Mouse (Mus musculus): ENCODE measurements around the gene Shroom2. TPM values are rescaled to one million over a fixed set of nuclear protein-coding genes. Genes with fewer than 3 reads are reported as not detected.

Shroom2 gene
- polyA plus RNA-seq, 1 experiment from 2014 or later, result 5.5 TPM

DNA sequence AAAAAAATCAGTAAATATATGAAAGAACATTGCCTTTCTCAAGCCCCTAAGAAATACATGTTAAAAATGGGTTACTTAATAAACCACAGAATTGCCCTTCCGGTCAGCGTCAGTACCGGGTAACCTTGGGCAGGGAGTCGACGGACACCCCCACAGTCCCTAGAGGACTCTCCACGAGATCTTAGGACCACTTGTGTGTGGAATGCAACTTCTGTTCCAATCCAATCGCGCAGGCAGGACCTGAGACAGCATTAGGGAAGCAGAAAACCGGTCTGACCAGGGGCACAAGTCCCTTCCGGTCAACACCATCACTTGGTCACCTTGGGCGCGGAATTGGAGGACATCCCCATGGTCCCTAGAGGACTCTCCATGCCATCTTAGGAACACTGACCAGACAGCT, 133.9 kb downstream of the Shroom2 start:
- no peak for ATAC-seq (replicated peaks; ENCODE audit: low FRiP score)
- Histone ChIP-seq H3K4me2 (no peak overlapping the region), H3K9me3 (replicated peaks) (no peaks in the 10 kb centered on the region), H3K27ac (no peak overlapping the region), H3K27me3 (0 out of 2 replicates have a peak, but pooled peaks cover 15% of the 10 kb centered on the region), H3K36me3 (no peaks in the 10 kb centered on the region), H3K9ac (no peak overlapping the region), H3K4me3 (replicated peaks) (no peak overlapping the region), H3K4me1 (no peaks in the 10 kb centered on the region)
- 94% methylated on average over 12 of the region's 12 CpGs for WGBS

DNA sequence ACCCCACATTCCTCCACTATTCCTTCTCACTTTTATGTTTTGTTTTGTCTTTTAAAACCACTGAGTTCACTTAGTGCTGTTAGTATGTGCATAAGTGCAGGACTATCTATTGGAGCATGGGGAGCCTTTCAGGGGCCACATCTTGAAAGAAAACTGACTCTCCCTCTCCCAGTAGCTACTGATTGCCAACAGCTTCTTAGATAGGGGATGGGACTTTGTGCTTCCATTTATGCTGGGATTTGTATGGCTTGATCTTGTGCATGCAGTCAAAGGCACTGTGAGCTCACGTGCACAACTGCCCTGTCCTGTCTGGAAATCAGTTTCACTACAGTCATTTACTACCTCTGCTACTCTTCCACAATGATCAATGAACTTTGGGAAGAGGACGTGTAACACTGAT, 147.9 kb downstream of the Shroom2 start:
- no peak overlapping the region for H3K9ac ChIP-seq
- H3K27me3 ChIP-seq, result peaks cover 48% of the 10 kb centered on the region
- H3K36me3 ChIP-seq, result 0 out of 2 replicates have a peak, but pooled peaks cover 4% of the 10 kb centered on the region
- no peaks in the 10 kb centered on the region for H3K4me1 ChIP-seq
- no peak for ATAC-seq (replicated peaks; ENCODE audit: low FRiP score)
- no peaks in the 10 kb centered on the region for H3K9me3 ChIP-seq (replicated peaks)
- 84% methylated on average over 2 of the region's 2 CpGs for WGBS
- H3K4me2 ChIP-seq, result no peak overlapping the region
- no peak overlapping the region for H3K27ac ChIP-seq
- no peak overlapping the region for H3K4me3 ChIP-seq (replicated peaks)

DNA sequence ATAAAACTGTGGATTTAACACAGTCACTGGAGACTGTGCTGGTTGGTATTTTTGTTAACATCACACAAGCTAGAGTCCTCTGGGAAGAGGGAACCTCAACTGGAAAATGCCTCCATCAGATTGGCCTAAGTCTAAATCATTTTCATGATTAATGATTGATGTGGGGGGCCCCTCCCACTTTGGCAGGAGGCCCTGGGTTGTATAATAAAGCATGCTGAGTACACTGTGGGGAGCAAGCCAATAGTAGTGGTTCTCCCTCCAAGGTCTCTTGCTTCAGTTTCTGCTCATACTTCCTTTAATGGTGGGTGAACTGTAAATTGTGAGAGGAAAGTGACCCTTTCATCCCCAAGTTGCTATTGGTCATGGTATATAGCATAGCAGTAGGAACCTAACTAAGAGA, 148.3 kb downstream of the Shroom2 start:
- no peak for ATAC-seq (replicated peaks; ENCODE audit: low FRiP score)
- H3K27me3 ChIP-seq, result peaks cover 46% of the 10 kb centered on the region

DNA sequence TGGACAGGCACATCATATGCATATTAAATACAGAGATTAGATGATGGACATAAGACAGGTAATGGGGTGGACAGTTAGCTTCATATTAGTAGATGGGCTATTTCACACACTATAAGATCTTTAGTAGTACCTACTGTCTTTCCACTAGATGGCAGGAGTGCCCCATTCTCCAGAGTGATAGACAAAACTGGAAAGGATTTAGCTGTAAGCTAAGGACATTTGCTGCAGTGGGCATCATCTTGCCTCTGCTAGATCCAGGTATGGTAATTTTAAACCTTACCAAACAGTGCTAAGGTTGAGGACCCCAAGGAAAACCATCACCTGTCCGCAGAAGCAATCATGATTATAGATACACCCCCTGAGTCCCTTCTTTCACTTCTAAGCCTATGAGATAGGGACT, 150.8 kb downstream of the Shroom2 start:
- Histone ChIP-seq H3K4me2 (no peak overlapping the region), H3K9ac (no peak overlapping the region), H3K36me3 (0 out of 2 replicates have a peak, but pooled peaks cover 4% of the 10 kb centered on the region), H3K4me3 (replicated peaks) (no peak overlapping the region), H3K9me3 (replicated peaks) (no peaks in the 10 kb centered on the region), H3K27ac (no peak overlapping the region), H3K4me1 (no peaks in the 10 kb centered on the region), H3K27me3 (peaks cover 30% of the 10 kb centered on the region)
- 58% methylated on average over 1 of the region's 1 CpGs for WGBS
- no peak; the same call in 1 of the 2 replicates for ATAC-seq (replicated peaks; ENCODE audit: low FRiP score)

More for the DNA sequence above, 148.3 kb downstream of the Shroom2 start:
- H3K9me3 ChIP-seq (replicated peaks), result no peaks in the 10 kb centered on the region
- no peak overlapping the region for H3K4me3 ChIP-seq (replicated peaks)
- H3K9ac ChIP-seq, result no peak overlapping the region
- no peak overlapping the region for H3K4me2 ChIP-seq
- H3K27ac ChIP-seq, result no peak overlapping the region
- H3K4me1 ChIP-seq, result no peaks in the 10 kb centered on the region
- H3K36me3 ChIP-seq, result 0 out of 2 replicates have a peak, but pooled peaks cover 4% of the 10 kb centered on the region

DNA sequence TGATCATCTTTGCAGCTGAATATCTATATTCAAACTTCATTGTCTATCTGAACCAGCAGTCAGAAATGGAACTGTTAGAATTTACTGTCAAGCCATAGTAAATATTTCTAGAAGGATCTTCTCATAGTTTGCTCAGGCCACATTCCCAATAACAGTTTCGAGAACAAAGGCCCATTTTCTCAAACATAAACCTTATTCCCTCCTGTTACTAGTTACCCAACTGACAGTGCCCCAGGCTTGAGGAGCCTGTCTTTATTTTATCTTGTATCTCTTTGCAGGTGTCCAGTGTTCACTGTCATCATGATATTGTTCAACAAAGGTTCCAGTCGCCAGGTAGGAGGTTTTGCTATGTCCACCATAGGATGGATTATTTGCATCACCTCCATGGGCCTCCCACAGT, 206.2 kb downstream of the Shroom2 start, which contains the start of gene Cldn34a:
Gene Cldn34a (plus strand): TSS at position 301 of the 400 bp plus-strand sequence.
- no peak within 1 kb of the TSS for H3K4me2 ChIP-seq
- H3K36me3 ChIP-seq, result no peaks in the 10 kb centered on the region
- no peaks in the 10 kb centered on the region for H3K9me3 ChIP-seq (replicated peaks)
- 75% methylated on average over 2 of the region's 2 CpGs for WGBS
- no peak within 1 kb of the TSS for H3K27ac ChIP-seq
- no peaks in the 10 kb centered on the region for H3K4me1 ChIP-seq
- H3K9ac ChIP-seq, result no peak within 1 kb of the TSS
- ATAC-seq (replicated peaks; ENCODE audit: low FRiP score), result no peak
- H3K4me3 ChIP-seq (replicated peaks), result no peak within 1 kb of the TSS
- peaks cover 21% of the 10 kb centered on the region for H3K27me3 ChIP-seq

Other genes with a start within 250 kb of the Shroom2 start
- not detected in 2 replicates for gene Cldn34a, start 206.1 kb downstream of the Shroom2 start, polyA plus RNA-seq (2015; fragmentation: Nextera tagmentation; extraction: Ambion mirVana)
- 0.09 and 0.13 TPM in 2 replicates for gene Gpr143, start 12.5 kb upstream of the Shroom2 start, polyA plus RNA-seq (2015; fragmentation: Nextera tagmentation; extraction: Ambion mirVana)
- gene Usp51, start 237.0 kb upstream of the Shroom2 start, polyA plus RNA-seq (2015; fragmentation: Nextera tagmentation; extraction: Ambion mirVana), result 0.95 and 1.2 TPM in 2 replicates